Mouse (Mus musculus): ENCODE measurements around the gene Trpv4. TPM values are rescaled to one million over a fixed set of nuclear protein-coding genes. Genes with fewer than 3 reads are reported as not detected.

The Trpv4 gene
- polyA plus RNA-seq, 1 experiment from 2014 or later = 1.1 TPM

- WGBS = 90% methylated on average over 16 of the region's 16 CpGs
- Histone ChIP-seq H3K27ac (no peak overlapping the region), H3K27me3 (ENCODE audit: insufficient read depth, poor library complexity, severe bottlenecking) (peaks cover 51% of the 10 kb centered on the region), H3K4me3 (no peak overlapping the region), H3K36me3 (no peaks in the 10 kb centered on the region), H3K9me3 (no peaks in the 10 kb centered on the region), H3K4me1 (peaks cover 62% of the 10 kb centered on the region)
- DNase-seq (ENCODE audit: low spot score) = no peak
Measured at GRCm38 (mm10) chr5:114575986-114576605, 82.1 kb downstream of the Trpv4 start.

DNA sequence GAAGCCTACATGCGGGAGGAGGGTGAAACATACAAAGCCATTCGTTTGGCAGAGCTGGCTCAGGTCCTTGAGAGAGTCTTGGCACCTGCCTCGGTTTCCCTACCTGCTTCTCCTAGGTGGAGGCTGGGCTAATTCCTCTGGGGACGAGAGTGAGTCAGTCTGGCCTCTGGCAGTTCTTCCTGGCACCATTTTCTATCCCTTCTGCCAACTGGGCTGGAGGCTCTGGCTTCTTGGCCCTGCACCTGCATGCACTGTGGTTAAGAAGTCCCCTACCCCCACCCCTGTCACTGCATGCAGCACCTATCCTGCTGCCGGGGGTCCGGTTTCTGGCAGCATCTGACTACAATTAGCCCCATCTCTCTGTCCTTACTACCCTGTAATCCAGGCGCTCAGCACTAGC lies 82.7 kb downstream of the Trpv4 start:
- DNase-seq (ENCODE audit: low spot score) = no peak
- Histone ChIP-seq H3K4me3 (no peak overlapping the region), H3K27me3 (ENCODE audit: insufficient read depth, poor library complexity, severe bottlenecking) (peaks cover 57% of the 10 kb centered on the region), H3K36me3 (no peaks in the 10 kb centered on the region), H3K27ac (no peak overlapping the region), H3K4me1 (peaks cover 65% of the 10 kb centered on the region), H3K9me3 (no peaks in the 10 kb centered on the region)
- 83% methylated on average over 7 of the region's 7 CpGs for WGBS

DNA sequence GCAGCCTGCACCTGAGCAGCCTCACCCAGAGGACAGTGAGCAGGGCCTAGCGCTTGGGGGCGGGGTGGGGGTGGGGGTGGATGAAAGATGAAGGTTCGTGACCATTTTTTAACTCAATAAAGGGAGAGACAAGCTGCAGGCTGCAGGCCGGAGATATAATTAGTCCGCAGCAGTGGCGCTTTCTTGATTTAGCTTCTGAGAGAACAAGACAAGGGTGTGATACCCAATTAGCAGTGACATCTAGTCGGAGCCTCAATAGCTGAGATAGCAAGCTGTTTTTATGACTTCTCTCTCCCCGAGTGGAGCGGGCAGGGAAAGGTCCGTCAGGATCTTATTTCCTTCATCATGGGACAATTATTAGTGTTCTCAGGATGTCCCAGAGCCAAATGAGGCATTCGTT lies 83.2 kb downstream of the Trpv4 start:
- no peak overlapping the region for H3K4me3 ChIP-seq
- no peak overlapping the region for H3K27ac ChIP-seq
- 42% methylated on average over 11 of the region's 11 CpGs for WGBS
- H3K4me1 ChIP-seq = peaks cover 64% of the 10 kb centered on the region
- H3K9me3 ChIP-seq = no peaks in the 10 kb centered on the region
- no peaks in the 10 kb centered on the region for H3K36me3 ChIP-seq
- H3K27me3 ChIP-seq (ENCODE audit: insufficient read depth, poor library complexity, severe bottlenecking) = peaks cover 61% of the 10 kb centered on the region
- DNase-seq (ENCODE audit: low spot score) = no peak

- H3K27me3 ChIP-seq (ENCODE audit: insufficient read depth, poor library complexity, severe bottlenecking) = peaks cover 70% of the 10 kb centered on the region
Measured at GRCm38 (mm10) chr5:114573920-114574628, 84.1 kb downstream of the Trpv4 start.

GRCm38 (mm10) chr5:114572997-114573396 lies 85.2 kb downstream of the Trpv4 start:
- Histone ChIP-seq H3K4me1 (peaks cover 74% of the 10 kb centered on the region), H3K9me3 (no peaks in the 10 kb centered on the region), H3K4me3 (no peak overlapping the region), H3K36me3 (no peaks in the 10 kb centered on the region), H3K27me3 (ENCODE audit: insufficient read depth, poor library complexity, severe bottlenecking) (peaks cover 79% of the 10 kb centered on the region), H3K27ac (no peak overlapping the region)
- 39% methylated on average over 2 of the region's 2 CpGs for WGBS
- no peak for DNase-seq (ENCODE audit: low spot score)

More at GRCm38 (mm10) chr5:114573920-114574628, 84.1 kb downstream of the Trpv4 start:
- peaks cover 66% of the 10 kb centered on the region for H3K4me1 ChIP-seq
- H3K9me3 ChIP-seq = no peaks in the 10 kb centered on the region
- no peak overlapping the region for H3K27ac ChIP-seq
- H3K4me3 ChIP-seq = no peak overlapping the region
- DNase-seq (ENCODE audit: low spot score) = no peak
- no peaks in the 10 kb centered on the region for H3K36me3 ChIP-seq
- WGBS = 61% methylated on average over 12 of the region's 12 CpGs

Other genes with a start within 250 kb of the Trpv4 start
- gene Mmab, start 214.4 kb downstream of the Trpv4 start, polyA plus RNA-seq (2016; fragmentation: Nextera tagmentation; extraction: Ambion mirVana) = 28.5 and 34.5 TPM in 2 replicates
- 34.1 and 45.1 TPM in 2 replicates for gene Mvk, start 214.2 kb downstream of the Trpv4 start, polyA plus RNA-seq (2016; fragmentation: Nextera tagmentation; extraction: Ambion mirVana)
- gene Fam222a, start 90.4 kb downstream of the Trpv4 start, polyA plus RNA-seq (2016; fragmentation: Nextera tagmentation; extraction: Ambion mirVana) = 0.60 and 1.5 TPM in 2 replicates
- gene Gltp, start 32.6 kb upstream of the Trpv4 start, polyA plus RNA-seq (2016; fragmentation: Nextera tagmentation; extraction: Ambion mirVana) = 65.8 and 71.8 TPM in 2 replicates
- 8.8 and 11.4 TPM in 2 replicates for gene Tchp, start 49.3 kb upstream of the Trpv4 start, polyA plus RNA-seq (2016; fragmentation: Nextera tagmentation; extraction: Ambion mirVana)
- gene Ankrd13a, start 116.3 kb upstream of the Trpv4 start, polyA plus RNA-seq (2016; fragmentation: Nextera tagmentation; extraction: Ambion mirVana) = 37.5 and 41.2 TPM in 2 replicates
- gene Git2, start 117.1 kb upstream of the Trpv4 start, polyA plus RNA-seq (2016; fragmentation: Nextera tagmentation; extraction: Ambion mirVana) = 31.6 and 33.0 TPM in 2 replicates
- 58.7 and 77.1 TPM in 2 replicates for gene 1500011B03Rik, start 165.0 kb upstream of the Trpv4 start, polyA plus RNA-seq (2016; fragmentation: Nextera tagmentation; extraction: Ambion mirVana)
- gene 4930519G04Rik, start 195.2 kb upstream of the Trpv4 start, polyA plus RNA-seq (2016; fragmentation: Nextera tagmentation; extraction: Ambion mirVana) = not detected in 2 replicates
- gene Gm9936, start 200.3 kb upstream of the Trpv4 start, polyA plus RNA-seq (2016; fragmentation: Nextera tagmentation; extraction: Ambion mirVana) = not detected in 2 replicates
- gene Oasl2, start 238.5 kb upstream of the Trpv4 start, polyA plus RNA-seq (2016; fragmentation: Nextera tagmentation; extraction: Ambion mirVana) = 1.1 and 1.7 TPM in 2 replicates